Mouse (Mus musculus): ENCODE measurements at regions not wholly inside any gene's neighbourhood (a gene's known extent, or its start where the extent isn't known, plus 50 kb on each side); places are given as distances from the start of the nearest gene placed in this dataset.

GRCm38 (mm10) chr3:127987583-127987982 lies 91.5 kb upstream of the Fam241a start:
- no peak for DNase-seq (ENCODE audit: low spot score)
- Histone ChIP-seq H3K9ac (replicated peaks; ENCODE audit: low read depth) (no peak overlapping the region), H3K4me2 (replicated peaks; ENCODE audit: low read depth, low read length) (no peak overlapping the region), H3K27me3 (replicated peaks; ENCODE audit: insufficient read depth, low read length) (no peaks in the 10 kb centered on the region), H3K27ac (ENCODE audit: low read length) (no peak overlapping the region), H3K9me3 (ENCODE audit: low read length) (no peaks in the 10 kb centered on the region), H3K36me3 (ENCODE audit: insufficient read depth, low read length) (no peaks in the 10 kb centered on the region), H3K4me3 (ENCODE audit: low read depth, low read length) (no peak overlapping the region), H3K4me1 (ENCODE audit: insufficient read depth, low read depth, low read length) (no peaks in the 10 kb centered on the region)
- 41% methylated on average over 6 of the region's 6 CpGs for WGBS
- ATAC-seq: no peak
- no peak for TF ChIP-seq CTCF (IDR thresholded peaks at IDR 0.05)
- TF ChIP-seq EP300 (IDR thresholded peaks at IDR 0.05): no peak

DNA sequence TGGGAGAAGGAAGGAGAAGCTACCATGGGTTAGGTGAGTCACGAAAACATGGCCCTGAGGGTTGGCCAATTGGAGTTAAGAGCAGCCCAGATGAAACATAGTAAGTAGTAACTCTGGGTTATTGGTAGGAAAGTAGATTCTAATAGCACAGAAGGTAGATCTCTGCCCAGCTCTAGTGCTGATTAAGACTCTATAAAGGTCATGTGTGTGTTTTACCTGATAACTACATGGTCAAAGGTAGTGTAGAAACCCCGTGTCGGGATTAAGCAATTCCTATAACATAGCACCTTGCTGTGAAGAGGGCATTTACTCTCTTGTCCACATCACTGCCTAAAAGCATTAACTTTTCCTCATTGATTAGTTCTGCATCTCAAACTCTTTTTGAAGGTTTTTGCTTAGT lies 89.0 kb upstream of the Fam241a start:
- Histone ChIP-seq H3K4me2 (replicated peaks; ENCODE audit: low read depth, low read length) (no peak overlapping the region), H3K9me3 (ENCODE audit: low read length) (no peaks in the 10 kb centered on the region), H3K4me3 (ENCODE audit: low read depth, low read length) (no peak overlapping the region), H3K27ac (ENCODE audit: low read length) (no peak overlapping the region), H3K36me3 (ENCODE audit: insufficient read depth, low read length) (no peaks in the 10 kb centered on the region), H3K27me3 (replicated peaks; ENCODE audit: insufficient read depth, low read length) (no peaks in the 10 kb centered on the region), H3K4me1 (ENCODE audit: insufficient read depth, low read depth, low read length) (no peaks in the 10 kb centered on the region), H3K9ac (replicated peaks; ENCODE audit: low read depth) (no peak overlapping the region)
- DNase-seq (ENCODE audit: low spot score) (no peak), ATAC-seq (no peak)
- 81% methylated on average over 3 of the region's 3 CpGs for WGBS
- TF ChIP-seq EP300 (IDR thresholded peaks at IDR 0.05) (no peak), CTCF (IDR thresholded peaks at IDR 0.05) (no peak)

GRCm38 (mm10) chr3:127977240-127977639 lies 81.1 kb upstream of the Fam241a start:
- no peaks in the 10 kb centered on the region for H3K36me3 ChIP-seq (ENCODE audit: insufficient read depth, low read length)
- DNase-seq (ENCODE audit: low spot score) (no peak), ATAC-seq (no peak)
- H3K4me3 ChIP-seq (ENCODE audit: low read depth, low read length): no peak overlapping the region
- H3K27ac ChIP-seq (ENCODE audit: low read length): no peak overlapping the region
- no peak overlapping the region for H3K9ac ChIP-seq (replicated peaks; ENCODE audit: low read depth)
- no peaks in the 10 kb centered on the region for H3K27me3 ChIP-seq (replicated peaks; ENCODE audit: insufficient read depth, low read length)
- WGBS: 70% methylated on average over 6 of the region's 6 CpGs
- H3K4me2 ChIP-seq (replicated peaks; ENCODE audit: low read depth, low read length): no peak overlapping the region
- H3K4me1 ChIP-seq (ENCODE audit: insufficient read depth, low read depth, low read length): no peaks in the 10 kb centered on the region
- no peaks in the 10 kb centered on the region for H3K9me3 ChIP-seq (ENCODE audit: low read length)
- TF ChIP-seq EP300 (IDR thresholded peaks at IDR 0.05) (no peak), CTCF (IDR thresholded peaks at IDR 0.05) (no peak)

DNA sequence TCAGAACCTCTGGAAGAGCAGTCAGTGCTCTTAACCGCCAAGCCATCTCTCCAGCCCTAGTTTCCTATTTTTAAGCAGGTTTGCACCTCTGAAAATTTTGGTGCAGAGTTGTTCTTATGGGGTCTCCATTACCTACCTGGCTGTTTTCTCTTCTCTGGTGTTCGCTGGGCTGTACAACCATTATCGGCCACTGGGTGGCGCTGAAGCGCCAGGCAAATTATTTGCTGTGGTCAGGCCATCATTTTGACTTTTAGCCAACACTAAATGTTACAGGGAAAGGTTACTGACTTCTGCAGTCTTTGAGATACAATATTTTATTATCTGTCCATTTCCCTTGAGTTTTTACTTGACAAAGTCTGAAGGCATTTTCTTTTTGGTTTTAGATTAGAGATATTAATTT lies 74.8 kb upstream of the Fam241a start:
- 6% methylated on average over 5 of the region's 5 CpGs for WGBS
- DNase-seq (ENCODE audit: low spot score): peak; percentile 51

GRCm38 (mm10) chr3:127967170-127967569 lies 71.0 kb upstream of the Fam241a start:
- ATAC-seq (no peak), DNase-seq (ENCODE audit: low spot score) (no peak)
- no peaks in the 10 kb centered on the region for H3K27me3 ChIP-seq (replicated peaks; ENCODE audit: insufficient read depth, low read length)
- H3K9me3 ChIP-seq (ENCODE audit: low read length): no peaks in the 10 kb centered on the region
- TF ChIP-seq EP300 (IDR thresholded peaks at IDR 0.05) (no peak), CTCF (IDR thresholded peaks at IDR 0.05) (no peak)
- H3K9ac ChIP-seq (replicated peaks; ENCODE audit: low read depth): no peak overlapping the region
- H3K27ac ChIP-seq (ENCODE audit: low read length): no peak overlapping the region
- no peak overlapping the region for H3K4me2 ChIP-seq (replicated peaks; ENCODE audit: low read depth, low read length)
- WGBS: 63% methylated on average over 10 of the region's 10 CpGs
- no peaks in the 10 kb centered on the region for H3K4me1 ChIP-seq (ENCODE audit: insufficient read depth, low read depth, low read length)
- no peaks in the 10 kb centered on the region for H3K36me3 ChIP-seq (ENCODE audit: insufficient read depth, low read length)
- H3K4me3 ChIP-seq (ENCODE audit: low read depth, low read length): no peak overlapping the region

More for the DNA sequence above, 74.8 kb upstream of the Fam241a start:
- no peak overlapping the region for H3K9ac ChIP-seq (replicated peaks; ENCODE audit: low read depth)
- no peaks in the 10 kb centered on the region for H3K36me3 ChIP-seq (ENCODE audit: insufficient read depth, low read length)
- TF ChIP-seq EP300 (IDR thresholded peaks at IDR 0.05) (no peak), CTCF (IDR thresholded peaks at IDR 0.05) (peak; percentile 71)
- H3K4me3 ChIP-seq (ENCODE audit: low read depth, low read length): no peak overlapping the region
- H3K4me1 ChIP-seq (ENCODE audit: insufficient read depth, low read depth, low read length): no peaks in the 10 kb centered on the region
- no peaks in the 10 kb centered on the region for H3K27me3 ChIP-seq (replicated peaks; ENCODE audit: insufficient read depth, low read length)
- no peak overlapping the region for H3K4me2 ChIP-seq (replicated peaks; ENCODE audit: low read depth, low read length)
- H3K27ac ChIP-seq (ENCODE audit: low read length): no peak overlapping the region
- no peak for ATAC-seq
- no peaks in the 10 kb centered on the region for H3K9me3 ChIP-seq (ENCODE audit: low read length)

GRCm38 (mm10) chr3:127966214-127966613 lies 70.1 kb upstream of the Fam241a start:
- Histone ChIP-seq H3K27me3 (replicated peaks; ENCODE audit: insufficient read depth, low read length) (no peaks in the 10 kb centered on the region), H3K4me3 (ENCODE audit: low read depth, low read length) (no peak overlapping the region), H3K36me3 (ENCODE audit: insufficient read depth, low read length) (no peaks in the 10 kb centered on the region), H3K9ac (replicated peaks; ENCODE audit: low read depth) (no peak overlapping the region), H3K9me3 (ENCODE audit: low read length) (no peaks in the 10 kb centered on the region), H3K27ac (ENCODE audit: low read length) (no peak overlapping the region), H3K4me1 (ENCODE audit: insufficient read depth, low read depth, low read length) (no peaks in the 10 kb centered on the region), H3K4me2 (replicated peaks; ENCODE audit: low read depth, low read length) (no peak overlapping the region)
- WGBS: 84% methylated on average over 4 of the region's 4 CpGs
- DNase-seq (ENCODE audit: low spot score) (no peak), ATAC-seq (no peak)
- TF ChIP-seq CTCF (IDR thresholded peaks at IDR 0.05): no peak
- no peak for TF ChIP-seq EP300 (IDR thresholded peaks at IDR 0.05)

All from lung, postnatal 0 days (tissue).